Mouse (Mus musculus): ENCODE results near the gene Ubd. TPM values are rescaled to one million over a fixed set of nuclear protein-coding genes. Genes with fewer than 3 reads are reported as not detected.
"Not testable (repeated sequence)": the region's sequence is repeated elsewhere in the genome, so short reads cannot be mapped to it uniquely, and the experiment has no call there.

Gene Ubd
- polyA plus RNA-seq, 1 experiment from 2014 or later, result not detected

DNA sequence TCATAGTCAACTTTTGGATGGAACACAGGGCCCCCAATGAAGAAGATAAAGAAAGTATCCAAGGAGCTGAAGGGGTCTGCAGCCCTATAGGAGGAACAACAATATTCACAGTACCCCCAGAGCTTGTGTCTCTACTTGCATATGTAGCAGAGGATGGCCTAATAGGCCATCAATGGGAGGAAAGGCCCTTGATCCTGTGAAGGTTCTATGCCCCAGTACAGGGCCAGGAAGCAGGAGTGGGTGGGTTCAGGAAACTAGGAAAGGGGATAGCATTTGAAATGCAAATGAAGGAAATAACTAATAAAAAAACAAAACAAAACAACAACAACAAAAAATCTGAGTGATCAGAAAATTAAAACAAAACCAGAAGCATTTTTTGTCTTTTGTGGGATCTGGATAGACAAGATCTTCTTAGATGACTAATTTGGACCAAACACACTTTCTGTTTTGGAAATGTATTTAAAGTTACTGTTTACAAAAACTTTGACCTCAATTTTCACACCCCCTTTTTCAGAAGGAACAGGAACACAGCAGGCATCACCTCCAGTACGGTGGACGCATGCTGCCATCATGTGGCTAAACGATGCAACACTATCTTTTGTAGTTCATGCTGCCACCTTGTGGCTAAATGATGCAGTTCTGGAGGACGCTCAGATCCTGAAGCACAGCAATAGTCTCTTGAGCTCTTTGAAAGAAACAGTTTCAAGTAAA lies 9.7 kb downstream of the Ubd start:
- no peaks in the 10 kb centered on the region for H3K4me1 ChIP-seq (replicated peaks; ENCODE audit: control insufficient read depth, insufficient read depth, low read length)
- no peaks in the 10 kb centered on the region for H3K9me3 ChIP-seq (ENCODE audit: control insufficient read depth, low read length)
- no peak overlapping the region for H3K9ac ChIP-seq (ENCODE audit: low read depth, low read length)
- H3K4me3 ChIP-seq (ENCODE audit: low read depth, low read length), result no peak overlapping the region
- H3K36me3 ChIP-seq (ENCODE audit: control insufficient read depth, insufficient read depth, low read length), result no peaks in the 10 kb centered on the region
- peak; percentile 82 for ATAC-seq (ENCODE audit: low FRiP score)
- 0% methylated on average over 4 of the region's 4 CpGs for WGBS
- H3K4me2 ChIP-seq (replicated peaks; ENCODE audit: low read depth, low read length), result no peak overlapping the region
- H3K27ac ChIP-seq (ENCODE audit: low read depth, low read length), result no peak overlapping the region
- DNase-seq (ENCODE audit: low spot score), result peak; percentile 87
- H3K27me3 ChIP-seq (ENCODE audit: control insufficient read depth, insufficient read depth, low read length), result peaks cover under 1% of the 10 kb centered on the region; the same call in 1 of the 2 replicates

DNA sequence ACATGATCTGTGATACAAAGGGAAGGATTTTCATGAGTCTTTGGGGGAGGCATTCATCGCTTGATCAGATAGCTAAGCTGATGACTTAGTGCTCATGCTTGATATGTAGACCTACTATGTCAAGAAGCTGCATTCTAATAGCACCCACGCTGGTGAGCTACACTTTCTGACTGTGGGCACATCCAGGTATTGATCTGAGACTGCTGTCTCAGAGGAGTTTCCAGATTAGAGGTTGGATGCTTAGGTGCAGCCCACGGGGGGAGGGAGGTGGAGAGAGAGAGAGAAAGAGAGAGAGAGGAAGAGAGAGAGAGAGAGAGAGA lies 10.2 kb downstream of the Ubd start:
- Histone ChIP-seq H3K27me3 (ENCODE audit: control insufficient read depth, insufficient read depth, low read length) (no peaks in the 10 kb centered on the region), H3K9me3 (ENCODE audit: control insufficient read depth, low read length) (no peaks in the 10 kb centered on the region), H3K4me3 (ENCODE audit: low read depth, low read length) (no peak overlapping the region), H3K4me1 (replicated peaks; ENCODE audit: control insufficient read depth, insufficient read depth, low read length) (no peaks in the 10 kb centered on the region), H3K36me3 (ENCODE audit: control insufficient read depth, insufficient read depth, low read length) (no peaks in the 10 kb centered on the region), H3K27ac (ENCODE audit: low read depth, low read length) (no peak overlapping the region), H3K9ac (ENCODE audit: low read depth, low read length) (no peak overlapping the region), H3K4me2 (replicated peaks; ENCODE audit: low read depth, low read length) (no peak overlapping the region)
- ATAC-seq (ENCODE audit: low FRiP score) (peak; percentile 71), DNase-seq (ENCODE audit: low spot score) (no peak)
- 38% methylated on average over 3 of the region's 3 CpGs for WGBS

DNA sequence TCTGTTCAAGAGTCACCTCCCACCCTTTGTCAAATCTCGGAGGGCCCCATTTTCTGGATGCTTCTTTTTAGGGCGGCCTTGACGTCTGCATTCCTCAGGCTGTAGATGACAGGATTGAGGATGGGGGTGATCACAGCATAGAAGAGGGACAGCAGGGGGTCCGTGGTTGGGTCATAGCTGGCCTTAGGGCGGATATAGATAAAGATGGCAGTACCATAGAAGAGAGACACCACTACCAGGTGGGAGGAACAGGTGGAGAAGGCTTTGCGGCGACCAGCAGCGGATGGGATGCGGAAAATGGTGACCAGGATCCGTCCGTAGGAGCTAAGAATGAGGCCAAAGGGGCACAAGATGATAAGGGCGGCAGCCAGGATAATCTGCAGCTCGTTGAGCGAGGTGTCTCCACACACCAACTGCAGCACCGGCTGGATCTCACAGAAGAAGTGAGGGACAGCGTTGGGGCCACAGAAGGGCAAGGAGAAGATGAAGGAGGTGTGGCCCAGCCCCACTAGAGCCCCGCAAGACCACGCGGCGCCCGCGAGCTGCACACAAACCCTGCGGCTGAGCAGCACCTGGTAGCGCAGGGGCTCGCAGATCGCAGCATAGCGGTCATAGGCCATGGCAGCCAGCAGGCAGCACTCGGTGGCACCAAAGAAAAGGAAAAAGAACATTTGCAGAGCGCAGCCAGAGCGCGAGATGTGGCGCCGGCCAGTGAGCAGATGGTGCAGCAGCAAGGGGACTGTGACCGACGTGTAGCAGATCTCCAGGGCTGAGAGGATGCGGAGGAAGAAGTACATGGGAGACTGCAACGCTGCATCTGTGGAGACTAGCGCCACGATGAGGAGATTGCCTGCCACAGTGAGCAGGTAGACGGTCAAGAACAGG lies 17.4 kb downstream of the Ubd start:
- ATAC-seq (ENCODE audit: low FRiP score) (peak; percentile 65), DNase-seq (ENCODE audit: low spot score) (peak; percentile 25)
- 0 out of 2 replicates have a peak overlapping the region, but pooled peaks have one; percentile 40 for H3K9ac ChIP-seq (ENCODE audit: low read depth, low read length)
- no peaks in the 10 kb centered on the region for H3K36me3 ChIP-seq (ENCODE audit: control insufficient read depth, insufficient read depth, low read length)
- peak overlapping the region; percentile 26 for H3K4me3 ChIP-seq (ENCODE audit: low read depth, low read length)
- H3K27me3 ChIP-seq (ENCODE audit: control insufficient read depth, insufficient read depth, low read length), result peaks cover 8% of the 10 kb centered on the region
- WGBS, result 23% methylated on average over 40 of the region's 40 CpGs
- no peak overlapping the region for H3K27ac ChIP-seq (ENCODE audit: low read depth, low read length)
- no peaks in the 10 kb centered on the region for H3K9me3 ChIP-seq (ENCODE audit: control insufficient read depth, low read length)
- peak overlapping the region; percentile 41 for H3K4me2 ChIP-seq (replicated peaks; ENCODE audit: low read depth, low read length)
- no peaks in the 10 kb centered on the region for H3K4me1 ChIP-seq (replicated peaks; ENCODE audit: control insufficient read depth, insufficient read depth, low read length)

DNA sequence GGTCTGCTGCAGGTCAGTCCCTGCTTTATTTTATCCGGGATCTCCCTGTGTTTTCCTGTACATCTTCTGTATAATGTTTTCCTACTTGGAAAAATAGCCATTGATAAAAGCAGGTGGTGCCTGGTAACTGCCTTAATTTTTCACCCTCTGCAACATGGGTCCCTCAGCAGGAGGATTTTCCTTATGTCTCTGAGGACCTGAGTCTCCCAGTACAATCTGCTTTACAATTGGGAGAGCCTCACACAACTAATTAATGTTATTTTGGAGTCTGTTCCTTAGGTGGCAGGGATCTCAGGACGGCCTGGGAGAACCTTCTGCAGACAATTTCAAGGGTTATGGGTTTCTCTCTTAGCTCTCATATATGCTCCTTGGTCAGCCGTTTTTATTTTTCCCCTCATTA lies 19.3 kb downstream of the Ubd start, which contains the start of gene Olfr95:
Gene Olfr95 (minus strand): TSS at position 101 of the 400 bp plus-strand sequence.
- no peak within 1 kb of the TSS for H3K9ac ChIP-seq (ENCODE audit: low read depth, low read length)
- ATAC-seq (ENCODE audit: low FRiP score) (no peak), DNase-seq (ENCODE audit: low spot score) (no peak)
- WGBS, result 76% methylated on average over 3 of the region's 3 CpGs
- no peaks in the 10 kb centered on the region for H3K4me1 ChIP-seq (replicated peaks; ENCODE audit: control insufficient read depth, insufficient read depth, low read length)
- no peak within 1 kb of the TSS for H3K4me3 ChIP-seq (ENCODE audit: low read depth, low read length)
- no peaks in the 10 kb centered on the region for H3K36me3 ChIP-seq (ENCODE audit: control insufficient read depth, insufficient read depth, low read length)
- H3K27ac ChIP-seq (ENCODE audit: low read depth, low read length), result no peak within 1 kb of the TSS
- no peak within 1 kb of the TSS for H3K4me2 ChIP-seq (replicated peaks; ENCODE audit: low read depth, low read length)
- peaks cover 8% of the 10 kb centered on the region for H3K27me3 ChIP-seq (ENCODE audit: control insufficient read depth, insufficient read depth, low read length)
- no peaks in the 10 kb centered on the region for H3K9me3 ChIP-seq (ENCODE audit: control insufficient read depth, low read length)

DNA sequence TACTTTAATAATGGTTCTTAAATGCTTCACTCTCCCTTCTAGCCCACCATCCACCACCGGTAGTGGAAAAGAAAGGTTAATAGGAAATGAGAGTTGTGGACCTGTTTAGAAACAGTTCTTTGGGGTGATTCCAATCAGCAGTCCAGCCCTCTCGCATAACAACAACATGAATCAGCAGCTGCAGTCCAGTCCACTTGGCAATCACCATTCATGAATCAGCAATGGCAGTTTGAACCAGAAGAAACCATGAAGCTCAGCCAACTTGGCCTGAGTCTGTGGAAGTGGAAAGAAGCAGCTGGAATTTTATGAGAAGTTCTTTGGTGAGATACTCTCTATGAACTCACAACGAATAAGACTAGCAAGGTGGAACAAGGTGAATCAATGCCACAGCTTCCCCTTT lies 24.8 kb downstream of the Ubd start:
- Histone ChIP-seq H3K9ac (ENCODE audit: low read depth, low read length) (no peak overlapping the region), H3K27me3 (ENCODE audit: control insufficient read depth, insufficient read depth, low read length) (no peaks in the 10 kb centered on the region), H3K36me3 (ENCODE audit: control insufficient read depth, insufficient read depth, low read length) (no peaks in the 10 kb centered on the region), H3K4me2 (replicated peaks; ENCODE audit: low read depth, low read length) (no peak overlapping the region), H3K4me1 (replicated peaks; ENCODE audit: control insufficient read depth, insufficient read depth, low read length) (no peaks in the 10 kb centered on the region), H3K27ac (ENCODE audit: low read depth, low read length) (no peak overlapping the region), H3K4me3 (ENCODE audit: low read depth, low read length) (no peak overlapping the region), H3K9me3 (ENCODE audit: control insufficient read depth, low read length) (no peaks in the 10 kb centered on the region)
- DNase-seq (ENCODE audit: low spot score), result no peak
- no peak for ATAC-seq (ENCODE audit: low FRiP score)
- 94% methylated on average over 3 of the region's 3 CpGs for WGBS

DNA sequence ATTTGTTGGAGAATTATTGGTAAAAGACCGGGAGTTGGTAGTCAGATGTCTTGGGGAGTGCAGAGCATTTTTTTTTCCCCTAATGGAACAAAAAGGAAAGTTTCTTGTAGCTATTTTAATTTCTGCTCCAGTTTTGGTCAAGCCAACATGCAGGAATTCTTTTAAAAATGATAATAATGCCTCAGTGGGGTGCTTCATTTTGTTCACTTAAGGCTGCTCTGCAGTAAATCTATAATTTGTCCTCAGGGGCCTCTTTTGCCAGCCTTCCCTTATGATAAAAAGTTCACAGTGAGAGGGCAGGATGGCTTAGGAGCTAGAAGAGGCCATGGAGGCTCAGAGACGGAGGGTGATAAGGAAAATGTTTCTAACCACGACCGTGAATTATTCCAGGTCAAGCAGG lies 26.2 kb downstream of the Ubd start, which contains the start of gene Olfr96:
Gene Olfr96 (plus strand): TSS at position 301 of the 400 bp plus-strand sequence.
- Histone ChIP-seq H3K27me3 (ENCODE audit: control insufficient read depth, insufficient read depth, low read length) (no peaks in the 10 kb centered on the region), H3K36me3 (ENCODE audit: control insufficient read depth, insufficient read depth, low read length) (no peaks in the 10 kb centered on the region), H3K4me2 (replicated peaks; ENCODE audit: low read depth, low read length) (no peak within 1 kb of the TSS), H3K27ac (ENCODE audit: low read depth, low read length) (no peak within 1 kb of the TSS), H3K9ac (ENCODE audit: low read depth, low read length) (no peak within 1 kb of the TSS), H3K9me3 (ENCODE audit: control insufficient read depth, low read length) (no peaks in the 10 kb centered on the region), H3K4me1 (replicated peaks; ENCODE audit: control insufficient read depth, insufficient read depth, low read length) (no peaks in the 10 kb centered on the region), H3K4me3 (ENCODE audit: low read depth, low read length) (no peak within 1 kb of the TSS)
- 73% methylated on average over 4 of the region's 4 CpGs for WGBS
- DNase-seq (ENCODE audit: low spot score) (no peak), ATAC-seq (ENCODE audit: low FRiP score) (no peak)

DNA sequence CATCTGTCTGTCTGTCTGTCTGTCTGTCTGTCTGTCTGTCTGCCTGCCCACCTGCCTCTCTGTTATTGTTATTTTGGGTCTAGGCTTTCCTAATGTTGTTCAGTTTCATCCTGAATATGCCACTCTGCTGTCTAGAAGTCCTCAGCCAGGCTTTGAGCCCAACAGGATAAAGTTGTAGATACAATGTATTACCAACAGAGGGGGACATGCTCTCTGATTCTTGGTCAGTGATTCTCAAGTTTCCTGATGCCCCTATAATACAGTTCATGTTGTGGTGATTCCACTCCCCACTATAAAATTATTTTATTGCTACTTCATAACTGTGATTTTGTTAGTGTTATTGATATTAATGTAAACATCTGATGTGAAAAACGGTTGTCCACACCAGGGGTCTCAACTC lies 28.2 kb downstream of the Ubd start:
- Histone ChIP-seq H3K27me3 (ENCODE audit: control insufficient read depth, insufficient read depth, low read length) (no peaks in the 10 kb centered on the region), H3K36me3 (ENCODE audit: control insufficient read depth, insufficient read depth, low read length) (no peaks in the 10 kb centered on the region), H3K4me3 (ENCODE audit: low read depth, low read length) (no peak overlapping the region), H3K4me2 (replicated peaks; ENCODE audit: low read depth, low read length) (no peak overlapping the region), H3K4me1 (replicated peaks; ENCODE audit: control insufficient read depth, insufficient read depth, low read length) (no peaks in the 10 kb centered on the region), H3K9ac (ENCODE audit: low read depth, low read length) (no peak overlapping the region), H3K27ac (ENCODE audit: low read depth, low read length) (no peak overlapping the region), H3K9me3 (ENCODE audit: control insufficient read depth, low read length) (no peaks in the 10 kb centered on the region)
- DNase-seq (ENCODE audit: low spot score) (no peak), ATAC-seq (ENCODE audit: low FRiP score) (no peak)
- 34% methylated on average over 1 of the region's 1 CpGs for WGBS

DNA sequence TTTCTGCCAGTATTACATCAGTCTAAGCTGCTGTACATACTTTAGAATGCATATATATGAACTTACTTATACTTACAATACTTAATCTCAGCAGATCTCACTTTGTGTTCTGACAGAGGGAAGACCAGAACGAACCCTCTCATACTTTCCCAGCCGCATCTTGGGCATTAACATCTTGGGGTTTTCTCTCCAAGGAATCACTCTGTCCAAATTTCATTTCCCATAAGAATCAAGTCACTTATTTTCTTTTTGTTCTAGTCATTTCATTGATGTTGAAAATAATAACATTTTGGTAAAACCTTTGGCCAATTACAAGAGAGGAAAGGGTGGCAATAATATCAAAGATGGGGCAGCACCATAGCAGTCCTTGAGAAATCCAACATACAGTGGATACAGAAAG lies 43.5 kb downstream of the Ubd start, which contains the start of gene Olfr97:
Gene Olfr97 (minus strand): TSS at position 101 of the 400 bp plus-strand sequence.
- not testable (repeated sequence) for H3K27me3 ChIP-seq (ENCODE audit: control insufficient read depth, insufficient read depth, low read length); H3K9ac ChIP-seq (ENCODE audit: low read depth, low read length); H3K9me3 ChIP-seq (ENCODE audit: control insufficient read depth, low read length); H3K27ac ChIP-seq (ENCODE audit: low read depth, low read length); H3K4me3 ChIP-seq (ENCODE audit: low read depth, low read length); H3K4me2 ChIP-seq (replicated peaks; ENCODE audit: low read depth, low read length); H3K4me1 ChIP-seq (replicated peaks; ENCODE audit: control insufficient read depth, insufficient read depth, low read length); H3K36me3 ChIP-seq (ENCODE audit: control insufficient read depth, insufficient read depth, low read length); ATAC-seq (ENCODE audit: low FRiP score); DNase-seq (ENCODE audit: low spot score)
- WGBS, result 88% methylated on average over 2 of the region's 2 CpGs
